ENCODE assay signal across 12 mouse cellular contexts in genomic region chr11:118146446-118146845, GRCm38 (mm10). TPM values are rescaled to one million over a fixed set of nuclear protein-coding genes. Genes with fewer than 3 reads are reported as not detected.
DNase-seq lines count a peak whose midpoint lies in the region; ATAC-seq and TF ChIP-seq lines count a peak whose summit lies in the region.
"Had no signal": no experiment of that assay in that cellular context is flagged by ENCODE, and none has a peak within 500 bp of the region (broad histone marks: within the 10 kb centered on the region; RNA-seq: fewer than 3 reads in every experiment).

No protein-coding gene starts in this region.

- 82% methylated on average over 10 of the region's 10 CpGs for WGBS in liver, embryonic 13.5 days (ENCODE audit: insufficient replicate concordance)
- 95% methylated on average over 10 of the region's 10 CpGs for WGBS in midbrain, embryonic 11.5 days
- 95% methylated on average over 10 of the region's 10 CpGs for WGBS in neural tube, embryonic 15.5 days

- TF ChIP-seq CTCF in gastrocnemius, adult 2 months (IDR thresholded peaks at IDR 0.05), result no peak

- peak overlapping the region; percentile 92 for H3K27ac ChIP-seq in gastrocnemius, adult 2 months
- no peak overlapping the region for H3K27ac ChIP-seq in liver, embryonic 13.5 days
- H3K27ac ChIP-seq in midbrain, embryonic 11.5 days (ENCODE audit: low read depth, low read length), result no peak overlapping the region
- H3K27ac ChIP-seq in neural tube, embryonic 15.5 days (replicated peaks), result no peak overlapping the region
- H3K27ac ChIP-seq: neural tube, embryonic 12.5 days had no signal

- no peaks in the 10 kb centered on the region for H3K79me2 ChIP-seq in myocyte (ENCODE audit: control insufficient read depth, insufficient read depth)

- H3K9me3 ChIP-seq in liver, embryonic 13.5 days (replicated peaks), result no peaks in the 10 kb centered on the region
- H3K9me3 ChIP-seq in midbrain, embryonic 11.5 days (ENCODE audit: control insufficient read depth, low read length), result no peaks in the 10 kb centered on the region
- H3K9me3 ChIP-seq in neural tube, embryonic 15.5 days (replicated peaks), result no peaks in the 10 kb centered on the region
- H3K9me3 ChIP-seq: neural tube, embryonic 12.5 days had no signal

- H3K4me3 ChIP-seq in gastrocnemius, adult 2 months, result peak overlapping the region; percentile 63
- peak overlapping the region; percentile 16; the same call in 1 of the 2 replicates for H3K4me3 ChIP-seq in liver, embryonic 13.5 days (replicated peaks)
- peak overlapping the region; percentile 12 for H3K4me3 ChIP-seq in myocyte
- H3K4me3 ChIP-seq in midbrain, embryonic 11.5 days (ENCODE audit: low read depth, low read length), result no peak overlapping the region
- H3K4me3 ChIP-seq in neural tube, embryonic 15.5 days (replicated peaks), result no peak overlapping the region
- H3K4me3 ChIP-seq: forebrain, embryonic 10.5 days; neural tube, embryonic 12.5 days had no signal

- H3K27me3 ChIP-seq in liver, embryonic 13.5 days, result no peaks in the 10 kb centered on the region
- no peaks in the 10 kb centered on the region for H3K27me3 ChIP-seq in myocyte (ENCODE audit: control insufficient read depth, insufficient read depth, insufficient read length)
- no peaks in the 10 kb centered on the region for H3K27me3 ChIP-seq in midbrain, embryonic 11.5 days (ENCODE audit: control insufficient read depth, insufficient read depth, low read length)
- no peaks in the 10 kb centered on the region for H3K27me3 ChIP-seq in neural tube, embryonic 15.5 days (replicated peaks)
- H3K27me3 ChIP-seq: neural tube, embryonic 12.5 days; Patski had no signal

- intact Hi-C loops in gastrocnemius, adult 2 months (cut with DNase I), result no loop called here
- intact Hi-C loops in gastrocnemius, postnatal 36 days (cut with DNase I), result no loop called here

- H3K9ac ChIP-seq in liver, embryonic 13.5 days, result no peak overlapping the region
- H3K9ac ChIP-seq in midbrain, embryonic 11.5 days (ENCODE audit: low read length), result no peak overlapping the region
- no peak overlapping the region for H3K9ac ChIP-seq in neural tube, embryonic 15.5 days (replicated peaks)
- H3K9ac ChIP-seq: neural tube, embryonic 12.5 days had no signal

- H3K4me1 ChIP-seq in liver, embryonic 13.5 days (replicated peaks), result peaks cover 17% of the 10 kb centered on the region
- H3K4me1 ChIP-seq in midbrain, embryonic 11.5 days (ENCODE audit: control insufficient read depth, insufficient read depth, low read length), result peaks cover 6% of the 10 kb centered on the region
- peaks cover 25% of the 10 kb centered on the region for H3K4me1 ChIP-seq in neural tube, embryonic 15.5 days

- DNase-seq in gastrocnemius, adult 2 months, result no peak
- no peak for DNase-seq in gastrocnemius, postnatal 36 days
- DNase-seq in liver, embryonic 13.5 days, result no peak
- no peak for DNase-seq in liver
- DNase-seq in midbrain, embryonic 11.5 days (ENCODE audit: low spot score, missing footprints), result no peak
- DNase-seq: cerebellum, postnatal 25 days had no signal

- ATAC-seq in liver, embryonic 13.5 days (ENCODE audit: low read depth), result no peak
- 0 out of 2 replicates have a peak, but pooled peaks have one; percentile 1 for ATAC-seq in common myeloid progenitor, adult 5-6 weeks (replicated peaks; ENCODE audit: low read depth, poor library complexity, severe bottlenecking)
- ATAC-seq in midbrain, embryonic 11.5 days (ENCODE audit: low FRiP score), result no peak
- ATAC-seq in neural tube, embryonic 15.5 days (ENCODE audit: low FRiP score), result no peak

- TF ChIP-seq POLR2A in myocyte (IDR thresholded peaks at IDR 0.05; ENCODE audit: insufficient read length, low read depth), result no peak

- no peak overlapping the region for H3ac ChIP-seq in myocyte (ENCODE audit: control insufficient read depth, insufficient read length)

- H3K36me3 ChIP-seq in liver, embryonic 13.5 days, result no peaks in the 10 kb centered on the region
- H3K36me3 ChIP-seq in myocyte (ENCODE audit: control insufficient read depth, insufficient read depth), result no peaks in the 10 kb centered on the region
- no peaks in the 10 kb centered on the region for H3K36me3 ChIP-seq in midbrain, embryonic 11.5 days (ENCODE audit: control insufficient read depth, insufficient read depth, low read length)
- H3K36me3 ChIP-seq in neural tube, embryonic 15.5 days, result no peaks in the 10 kb centered on the region
- H3K36me3 ChIP-seq: forebrain, embryonic 10.5 days; neural tube, embryonic 12.5 days had no signal

- H3K4me2 ChIP-seq in liver, embryonic 13.5 days, result 0 out of 2 replicates have a peak overlapping the region, but pooled peaks have one; percentile 35
- peak overlapping the region; percentile 70 for H3K4me2 ChIP-seq in myocyte (ENCODE audit: low read depth)
- no peak overlapping the region for H3K4me2 ChIP-seq in midbrain, embryonic 11.5 days
- H3K4me2 ChIP-seq in neural tube, embryonic 15.5 days, result no peak overlapping the region
- H3K4me2 ChIP-seq: neural tube, embryonic 12.5 days had no signal

TF ChIP-seq in myocyte, 11 proteins besides CTCF, POLR2A, EP300 and RAD21:
- no peak for TF ChIP-seq REST (IDR thresholded peaks at IDR 0.05; ENCODE audit: insufficient read depth, insufficient read length)

RNA-seq across cellular contexts. Expression of gene Dnah17, which starts 16.0 kb away (rescaled TPM):
- under 1 TPM; 0.05 to 0.06 TPM for total RNA-seq in gastrocnemius, adult 2 months (2021)
- under 1 TPM; 0.10 to 0.22 TPM for total RNA-seq in gastrocnemius, postnatal 36 days (2021)
- polyA plus RNA-seq in liver, embryonic 13.5 days (2015; fragmentation: Nextera tagmentation; extraction: Ambion mirVana), result 0.07 and 0.10 TPM in 2 replicates
- not detected in 2 replicates for total RNA-seq in common myeloid progenitor, adult 5-6 weeks (2017)
- polyA plus RNA-seq in myocyte (2012; fragmentation: generic; extraction: Trizol), result 0.16 TPM
- polyA plus RNA-seq in midbrain, embryonic 11.5 days (2014; fragmentation: Nextera tagmentation; extraction: Ambion mirVana), result 0.08 and 0.11 TPM in 2 replicates
- polyA plus RNA-seq in neural tube, embryonic 15.5 days (2015; fragmentation: Nextera tagmentation; extraction: Ambion mirVana), result 0.19 and 0.28 TPM in 2 replicates

Comparison
In these comparisons a context has a peak if more than half of its experiments do, and no peak if none do; other contexts are left out.
1. H3K4me3 ChIP-seq: peak in gastrocnemius, adult 2 months (single experiment), liver, embryonic 13.5 days (single experiment) and myocyte (single experiment); none in midbrain, embryonic 11.5 days (single experiment) and neural tube, embryonic 15.5 days (single experiment).
2. H3K4me2 ChIP-seq: peak in liver, embryonic 13.5 days (single experiment) and myocyte (single experiment); none in midbrain, embryonic 11.5 days (single experiment) and neural tube, embryonic 15.5 days (single experiment).